Mouse (Mus musculus) testis, adult 2 months (tissue): ENCODE results near the gene Abhd13. TPM values are rescaled to one million over a fixed set of nuclear protein-coding genes. Genes with fewer than 3 reads are reported as not detected.
A peak's percentile ranks its signal among the peaks of the same experiment; 100 is the strongest.

Experiments used
- H3K27ac ChIP-seq: fragments of 200-500 bp; 2 replicates; pipeline ENCODE4 v1.5.1; 2012; ENCODE audit warnings: low read depth, low read length; ENCODE audit not compliant: control insufficient read depth, insufficient read depth
- H3K27me3 ChIP-seq: fragments of 200-500 bp; 2 replicates; pipeline ENCODE4 v1.6.1; 2012; ENCODE audit warnings: mild to moderate bottlenecking, low read length, moderate library complexity; ENCODE audit not compliant: control insufficient read depth, insufficient read depth
- H3K36me3 ChIP-seq: fragments of 200-500 bp; 2 replicates; pipeline ENCODE4 v1.6.1; 2012; ENCODE audit warnings: mild to moderate bottlenecking, low read length; ENCODE audit not compliant: control insufficient read depth, insufficient read depth
- H3K4me1 ChIP-seq: fragments of 200-500 bp; 2 replicates; pipeline ENCODE4 v1.6.1; 2012; ENCODE audit warnings: low read length; ENCODE audit not compliant: control insufficient read depth, insufficient read depth
- H3K4me3 ChIP-seq: fragments of 200-500 bp; 2 replicates; pipeline ENCODE4 v1.5.1; 2012; ENCODE audit warnings: low read depth, mild to moderate bottlenecking, low read length, moderate library complexity, mixed read lengths; ENCODE audit not compliant: control insufficient read depth
- CTCF ChIP-seq: fragments of 200-500 bp; IDR thresholded peaks from 2 replicates; pipeline ENCODE4 v1.5.1; 2012; ENCODE audit warnings: low read depth, mild to moderate bottlenecking, inconsistent platforms, low read length, moderate library complexity; ENCODE audit not compliant: control insufficient read depth, insufficient read depth, insufficient replicate concordance
- POLR2A ChIP-seq: fragments of 200-500 bp; IDR thresholded peaks from 2 replicates; pipeline ENCODE4 v1.6.1; 2012; ENCODE audit warnings: low read depth, mild to moderate bottlenecking, inconsistent platforms, low read length, moderate library complexity; ENCODE audit not compliant: control insufficient read depth
- polyA plus RNA-seq: library from polyadenylated mRNA; depleted of rRNA; stranded (reverse); fragments of >200 nt; gene quantifications from 2 replicates; pipeline ENCODE4 v1.2.3, GENCODE M21; 2012; rRNA removed

Gene Abhd13
- polyA plus RNA-seq = 1.8 and 2.2 TPM in 2 replicates

DNA sequence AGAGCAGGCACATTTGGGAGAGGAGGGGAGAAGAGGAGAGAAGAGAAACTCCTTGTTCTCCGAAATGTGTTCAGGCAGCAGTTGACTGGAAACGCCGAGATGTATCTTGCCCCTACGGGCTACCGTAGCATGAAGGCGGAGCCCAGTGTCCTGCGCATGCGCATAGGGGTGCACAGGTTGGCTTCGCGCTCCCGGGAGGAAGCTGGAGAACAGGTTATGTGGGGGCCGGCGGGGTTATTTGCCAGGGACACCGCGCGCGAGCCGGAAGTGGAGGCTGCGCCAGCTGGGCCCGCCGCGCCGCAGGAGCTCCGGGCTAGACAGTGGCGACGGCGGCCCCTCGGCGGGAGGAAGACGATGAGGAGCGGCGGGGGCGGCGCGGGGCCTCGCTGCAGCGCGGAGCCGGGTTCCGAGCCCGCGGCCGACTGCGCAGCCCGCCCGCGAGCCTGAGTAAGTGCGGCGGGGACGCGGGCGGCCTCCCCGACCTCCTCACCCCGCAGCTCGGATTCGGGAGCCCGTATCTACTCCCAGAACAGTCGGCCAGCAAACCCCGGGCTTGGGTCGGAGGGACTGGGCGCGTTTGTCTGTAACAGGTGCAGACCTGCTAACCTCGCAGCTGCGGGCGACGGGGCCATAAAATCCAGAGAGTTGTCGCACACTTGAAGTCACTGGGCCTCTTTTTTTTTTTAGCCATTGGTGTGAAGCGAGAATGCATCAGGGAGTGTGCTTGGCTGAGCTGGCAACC is at the start of gene Abhd13, which contains the start of gene Lig4:
Gene Abhd13, plus strand, starts transcription at position 135 of the 742 bp plus-strand sequence.
Gene Lig4, minus strand, starts transcription at position 114 of the 742 bp plus-strand sequence.
- H3K4me3 ChIP-seq = peak within 1 kb of the TSS; percentile 98
- no peaks in the 10 kb centered on the region for H3K36me3 ChIP-seq
- peak within 1 kb of the TSS; percentile 87 for H3K27ac ChIP-seq
- H3K27me3 ChIP-seq = no peaks in the 10 kb centered on the region
- TF ChIP-seq CTCF (no peak), POLR2A (peak; percentile 49; the same call in 1 of the 2 replicates)
- H3K4me1 ChIP-seq = peaks cover 9% of the 10 kb centered on the region

DNA sequence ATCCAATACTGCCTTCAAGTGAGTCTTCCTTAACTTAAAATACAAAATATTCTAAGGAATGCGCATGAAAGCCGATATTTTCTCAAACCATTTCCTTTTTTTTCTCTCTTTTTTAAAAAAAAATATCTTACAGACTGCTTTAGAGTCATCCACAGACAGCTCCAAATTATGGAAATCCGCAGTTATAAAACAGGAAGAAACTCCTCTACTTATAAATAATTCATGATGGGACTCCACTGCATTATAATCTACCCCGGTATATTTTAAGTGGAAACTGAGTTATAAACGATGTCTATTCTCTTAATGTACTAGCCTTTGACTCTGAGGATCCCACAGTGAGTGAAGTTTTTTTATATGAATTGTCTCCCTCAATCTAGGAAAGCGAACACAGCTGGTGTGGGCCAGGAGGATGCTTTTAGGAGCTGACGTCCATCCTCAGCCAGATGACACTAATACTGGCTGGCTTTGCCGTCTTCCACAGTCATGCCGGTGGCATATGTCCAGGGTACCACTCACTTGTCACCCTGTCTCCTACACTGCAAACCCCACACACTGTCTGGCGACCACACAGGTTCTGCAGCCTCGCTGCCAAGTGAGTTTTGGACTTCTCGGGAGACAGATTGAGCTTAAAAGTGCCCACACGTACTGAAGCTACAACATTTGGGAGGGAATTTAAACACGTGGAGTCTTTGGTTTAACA is 47.6 kb upstream of the Abhd13 start:
- Histone ChIP-seq H3K4me1 (no peaks in the 10 kb centered on the region), H3K27ac (no peak overlapping the region), H3K4me3 (no peak overlapping the region), H3K36me3 (no peaks in the 10 kb centered on the region), H3K27me3 (no peaks in the 10 kb centered on the region)
- TF ChIP-seq POLR2A (no peak), CTCF (no peak)

DNA sequence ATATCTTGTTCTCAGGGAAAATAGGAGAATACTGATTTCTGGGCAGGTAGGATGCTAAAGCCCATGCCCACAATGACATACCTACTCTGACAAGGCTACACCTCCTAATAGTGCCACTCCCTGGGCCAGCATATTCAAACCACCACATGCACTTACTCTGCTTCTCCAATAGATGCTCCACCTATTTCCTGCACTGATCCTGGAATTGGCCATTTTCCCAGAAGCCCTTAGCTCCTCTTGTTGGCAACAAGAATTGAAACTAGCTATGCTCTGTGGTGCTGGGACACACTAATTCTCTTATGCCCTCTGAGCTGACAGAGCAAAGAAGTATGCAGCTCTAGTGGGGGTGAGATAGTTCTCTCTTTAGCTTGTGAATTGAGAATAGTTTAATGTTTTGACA is 44.8 kb upstream of the Abhd13 start:
- no peaks in the 10 kb centered on the region for H3K4me1 ChIP-seq
- TF ChIP-seq POLR2A (no peak), CTCF (no peak)
- no peak overlapping the region for H3K4me3 ChIP-seq
- H3K27ac ChIP-seq = no peak overlapping the region
- no peaks in the 10 kb centered on the region for H3K27me3 ChIP-seq
- H3K36me3 ChIP-seq = no peaks in the 10 kb centered on the region

DNA sequence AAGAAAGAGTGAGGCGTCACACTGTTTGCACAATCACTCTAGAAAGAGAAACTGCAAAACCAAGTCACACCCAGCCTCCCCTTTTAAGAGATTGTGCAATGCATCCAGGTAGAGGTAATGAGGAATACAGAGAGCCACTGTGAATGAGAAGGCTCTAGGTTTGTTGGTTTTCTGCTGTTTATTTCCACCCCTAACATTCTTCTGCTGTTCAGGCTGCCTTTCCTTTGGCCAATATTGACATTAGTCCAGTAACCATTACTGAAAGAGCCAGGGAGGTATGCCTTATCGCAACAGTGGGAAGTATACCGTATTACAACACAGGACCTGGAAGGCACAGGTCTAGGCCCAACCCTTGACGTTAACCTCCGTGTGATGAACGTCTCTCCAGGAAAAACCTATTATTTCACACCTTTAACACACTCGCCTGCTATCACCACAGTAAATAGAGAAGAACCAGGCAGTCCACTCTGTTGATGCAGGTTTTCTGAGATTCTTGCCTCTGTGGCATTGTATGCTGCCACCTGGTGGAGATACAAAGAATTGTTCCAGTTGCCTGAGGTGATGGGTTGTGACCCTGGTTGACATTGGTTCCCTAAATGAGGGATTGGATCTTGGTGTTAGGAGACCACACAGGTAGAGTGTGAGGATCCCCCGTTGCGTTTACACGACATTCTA is 42.5 kb upstream of the Abhd13 start:
- no peaks in the 10 kb centered on the region for H3K4me1 ChIP-seq
- no peak for TF ChIP-seq CTCF
- no peak for TF ChIP-seq POLR2A
- H3K27ac ChIP-seq = no peak overlapping the region
- no peak overlapping the region for H3K4me3 ChIP-seq
- no peaks in the 10 kb centered on the region for H3K27me3 ChIP-seq
- no peaks in the 10 kb centered on the region for H3K36me3 ChIP-seq

DNA sequence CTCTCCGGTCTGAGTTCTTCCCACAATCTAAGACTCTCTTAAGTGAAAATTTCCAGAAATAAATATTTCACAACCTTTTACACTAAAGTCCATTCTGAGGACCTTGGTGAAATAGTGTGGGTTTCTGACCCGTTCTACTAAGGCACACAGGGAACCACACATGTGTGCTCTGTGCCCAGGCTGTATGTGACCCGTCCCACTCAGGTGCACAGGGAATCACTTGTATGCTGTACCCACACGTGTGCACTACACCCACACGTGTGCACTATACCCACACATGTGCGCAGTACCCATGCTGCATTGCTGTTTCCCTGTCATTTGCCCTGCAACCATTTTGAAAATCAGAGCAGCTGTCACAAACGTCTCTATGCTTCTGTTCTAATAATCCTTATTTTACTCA is 41.9 kb upstream of the Abhd13 start:
- H3K4me3 ChIP-seq = no peak overlapping the region
- H3K27ac ChIP-seq = no peak overlapping the region
- H3K27me3 ChIP-seq = no peaks in the 10 kb centered on the region
- TF ChIP-seq CTCF (no peak), POLR2A (no peak)
- no peaks in the 10 kb centered on the region for H3K4me1 ChIP-seq
- no peaks in the 10 kb centered on the region for H3K36me3 ChIP-seq

DNA sequence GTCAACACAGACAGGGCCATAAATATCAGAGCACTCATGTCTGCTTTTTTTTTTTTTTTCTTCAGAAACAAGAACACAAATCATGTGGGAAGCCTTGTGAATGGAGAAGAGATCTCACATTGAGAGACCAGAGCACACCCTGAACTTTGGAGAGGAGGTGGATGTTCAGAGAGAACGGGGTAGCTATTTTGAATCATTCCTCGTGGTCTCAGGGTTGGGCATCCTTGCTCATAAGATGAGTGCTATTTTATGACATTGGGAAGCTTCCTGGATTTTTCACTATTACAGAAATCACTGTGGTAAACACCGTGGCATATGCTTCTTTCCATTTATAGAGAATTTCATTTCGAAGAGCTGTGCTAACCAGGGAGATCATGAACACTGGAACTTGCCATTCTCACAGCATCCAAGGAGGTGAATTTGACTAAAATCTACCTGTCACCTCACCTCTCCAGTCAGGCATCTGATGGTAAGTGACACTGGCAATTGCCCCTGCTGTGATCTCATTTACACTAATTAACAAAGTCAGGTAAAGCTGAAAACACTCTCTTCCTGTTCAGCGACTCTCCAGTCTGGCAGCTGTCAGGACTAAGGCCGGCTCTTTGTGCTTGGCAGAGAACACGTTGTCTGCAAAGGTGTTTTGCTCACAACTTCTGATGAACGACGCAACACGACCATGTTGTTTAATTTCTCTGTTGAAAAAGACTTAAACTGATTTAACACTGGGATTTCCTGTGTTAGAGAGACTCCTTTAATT is 28.2 kb upstream of the Abhd13 start:
- no peaks in the 10 kb centered on the region for H3K27me3 ChIP-seq
- TF ChIP-seq POLR2A (no peak), CTCF (no peak)
- H3K4me1 ChIP-seq = no peaks in the 10 kb centered on the region
- no peak overlapping the region for H3K4me3 ChIP-seq
- no peaks in the 10 kb centered on the region for H3K36me3 ChIP-seq
- no peak overlapping the region for H3K27ac ChIP-seq

DNA sequence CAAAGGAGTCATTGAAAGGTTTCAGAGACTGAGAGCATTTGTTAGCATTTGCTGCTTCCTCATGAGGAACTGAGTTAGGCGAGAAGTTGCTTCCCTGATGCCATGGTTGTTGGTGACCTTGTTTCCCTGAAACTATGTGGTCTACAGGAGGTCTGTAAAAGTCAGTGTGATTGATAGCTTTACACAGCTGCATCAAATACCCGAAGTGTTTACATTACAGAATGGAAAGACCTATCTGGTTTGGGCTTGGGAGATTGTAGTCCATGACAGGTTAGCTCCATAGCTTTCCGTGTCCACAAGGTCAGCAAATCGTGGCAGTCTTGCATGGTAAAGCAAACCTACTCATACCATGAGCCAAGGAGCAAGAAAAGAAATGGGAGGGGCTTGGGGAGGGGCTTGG is 19.2 kb upstream of the Abhd13 start:
- no peaks in the 10 kb centered on the region for H3K36me3 ChIP-seq
- no peak overlapping the region for H3K27ac ChIP-seq
- TF ChIP-seq CTCF (no peak), POLR2A (no peak)
- H3K27me3 ChIP-seq = no peaks in the 10 kb centered on the region
- H3K4me3 ChIP-seq = no peak overlapping the region
- H3K4me1 ChIP-seq = no peaks in the 10 kb centered on the region
